Mouse (Mus musculus) MEL (cell line): Measurements from ENCODE around the gene Ppp2r2d. TPM values are rescaled to one million over a fixed set of nuclear protein-coding genes. Genes with fewer than 3 reads are reported as not detected.

Experiments used
- DNase-seq: peaks from one replicate; pipeline ENCODE4 v3.0.0; 2011; ENCODE audit warnings: low read depth, low spot score
- H3K27ac ChIP-seq: 2 replicates; pipeline ENCODE4 v1.5.1; 2012; ENCODE audit warnings: low read depth, mild to moderate bottlenecking, control low read depth, low read length, moderate library complexity; ENCODE audit not compliant: control insufficient read depth
- H3K27me3 ChIP-seq, 2 experiments: fragments of 150-350 bp in 1 of 2; sonication (generic) in 1 of 2; 2 replicates each; pipeline ENCODE4 v1.6.1; 2012; ENCODE audit warnings: low read length in 2 of 2, mild to moderate bottlenecking in 2 of 2, improper control_type of control experiment in 1 of 2, moderate library complexity in 1 of 2; ENCODE audit not compliant: insufficient read depth in 2 of 2, control insufficient read depth in 1 of 2
- H3K36me3 ChIP-seq, 2 experiments: 2 replicates each; pipeline ENCODE4 v1.6.1; 2012 to 2014; ENCODE audit warnings: low read length in 2 of 2, improper control_type of control experiment in 1 of 2, inconsistent platforms in 1 of 2, mild to moderate bottlenecking in 1 of 2; ENCODE audit not compliant: insufficient read depth in 2 of 2, control insufficient read depth in 1 of 2
- H3K4me1 ChIP-seq, 2 experiments: fragments of 150-350 bp in 1 of 2; sonication (generic) in 1 of 2; 2 replicates each; pipeline ENCODE4 v1.6.1; 2012; ENCODE audit warnings: low read length in 2 of 2, improper control_type of control experiment in 1 of 2, mild to moderate bottlenecking in 1 of 2; ENCODE audit not compliant: insufficient read depth in 2 of 2, control insufficient read depth in 1 of 2
- H3K4me3 ChIP-seq, 2 experiments: fragments of 150-350 bp in 1 of 2; sonication (generic) in 1 of 2; 2 replicates each; pipeline ENCODE4 v1.5.1; 2012; ENCODE audit warnings: low read depth in 2 of 2, low read length in 2 of 2, mild to moderate bottlenecking in 2 of 2, moderate library complexity in 2 of 2, control low read depth in 1 of 2, improper control_type of control experiment in 1 of 2; ENCODE audit not compliant: control insufficient read depth in 1 of 2, insufficient read depth in 1 of 2
- H3K79me2 ChIP-seq: 2 replicates; pipeline ENCODE4 v1.6.1; 2012; ENCODE audit warnings: mild to moderate bottlenecking, low read length, moderate library complexity; ENCODE audit not compliant: control insufficient read depth, poor library complexity, insufficient read depth
- H3K9ac ChIP-seq: 2 replicates; pipeline ENCODE4 v1.6.1; 2012; ENCODE audit warnings: low read depth, mild to moderate bottlenecking, control low read depth, low read length, moderate library complexity; ENCODE audit not compliant: control insufficient read depth, poor library complexity, severe bottlenecking
- H3K9me3 ChIP-seq: fragments of 150-350 bp; sonication (generic); replicated peaks from 2 replicates; pipeline ENCODE4 v1.6.1; 2012; ENCODE audit warnings: mild to moderate bottlenecking, low read length, improper control_type of control experiment, moderate library complexity; ENCODE audit not compliant: insufficient read depth
- BHLHE40 ChIP-seq: IDR thresholded peaks from 2 replicates; pipeline ENCODE4 v1.6.1; 2012; ENCODE audit warnings: low read depth, mild to moderate bottlenecking, inconsistent platforms, low read length, improper control_type of control experiment, borderline replicate concordance
- CHD2 ChIP-seq: IDR thresholded peaks from 2 replicates; pipeline ENCODE4 v1.6.1; 2011; ENCODE audit warnings: low read length, improper control_type of control experiment
- EP300 ChIP-seq, 2 experiments: IDR thresholded peaks; 2 replicates each; pipeline ENCODE4 v1.6.1; 2011; ENCODE audit warnings: improper control_type of control experiment in 2 of 2, low read length in 2 of 2, low read depth in 1 of 2, mild to moderate bottlenecking in 1 of 2
- ETS1 ChIP-seq: IDR thresholded peaks from 2 replicates; pipeline ENCODE4 v1.6.1; 2012; ENCODE audit warnings: low read depth, mild to moderate bottlenecking, inconsistent platforms, low read length, improper control_type of control experiment, moderate library complexity
- HCFC1 ChIP-seq: IDR thresholded peaks from 2 replicates; pipeline ENCODE4 v1.6.1; 2012; ENCODE audit warnings: low read depth, mild to moderate bottlenecking, inconsistent platforms, low read length, improper control_type of control experiment, moderate library complexity
- MAX ChIP-seq: IDR thresholded peaks from 2 replicates; pipeline ENCODE4 v1.6.1; 2011; ENCODE audit warnings: low read length, improper control_type of control experiment
- MAZ ChIP-seq: IDR thresholded peaks from 2 replicates; pipeline ENCODE4 v1.6.1; 2012; ENCODE audit warnings: low read depth, mild to moderate bottlenecking, inconsistent platforms, low read length, improper control_type of control experiment
- MXI1 ChIP-seq: IDR thresholded peaks from 2 replicates; pipeline ENCODE4 v1.6.1; 2011; ENCODE audit warnings: mild to moderate bottlenecking, low read depth, low read length, improper control_type of control experiment
- NELFE ChIP-seq: IDR thresholded peaks from 2 replicates; pipeline ENCODE4 v1.6.1; 2011; ENCODE audit warnings: low read depth, low read length, improper control_type of control experiment
- NRF1 ChIP-seq: IDR thresholded peaks from 2 replicates; pipeline ENCODE4 v1.6.1; 2014; ENCODE audit warnings: low read depth, mild to moderate bottlenecking, inconsistent platforms, low read length, improper control_type of control experiment, moderate library complexity; ENCODE audit not compliant: poor library complexity, insufficient read depth, severe bottlenecking
- POLR2AphosphoS5 ChIP-seq: IDR thresholded peaks from 2 replicates; pipeline ENCODE4 v1.6.1; 2012; ENCODE audit warnings: low read depth, borderline replicate concordance, mild to moderate bottlenecking, inconsistent platforms, low read length, moderate library complexity, mixed read lengths
- RAD21 ChIP-seq: IDR thresholded peaks from 2 replicates; pipeline ENCODE4 v1.6.1; 2011; ENCODE audit warnings: mild to moderate bottlenecking, low read depth, low read length, improper control_type of control experiment
- TBP ChIP-seq: IDR thresholded peaks from 2 replicates; pipeline ENCODE4 v1.8.0; 2011; ENCODE audit warnings: low read depth, low read length, improper control_type of control experiment
- TCF12 ChIP-seq: IDR thresholded peaks from 2 replicates; pipeline ENCODE4 v1.6.1; 2014; ENCODE audit warnings: low read depth, mild to moderate bottlenecking, inconsistent platforms, low read length, improper control_type of control experiment, moderate library complexity
- UBTF ChIP-seq: IDR thresholded peaks from 2 replicates; pipeline ENCODE4 v1.6.1; 2012; ENCODE audit warnings: low read depth, mild to moderate bottlenecking, inconsistent platforms, low read length, improper control_type of control experiment, moderate library complexity, borderline replicate concordance; ENCODE audit not compliant: insufficient read depth
- USF2 ChIP-seq, 2 experiments: IDR thresholded peaks; 2 replicates each; pipeline ENCODE4 v1.6.1; 2011 to 2012; ENCODE audit warnings: improper control_type of control experiment in 2 of 2, low read length in 2 of 2, borderline replicate concordance in 1 of 2, inconsistent platforms in 1 of 2, low read depth in 1 of 2, mild to moderate bottlenecking in 1 of 2; ENCODE audit not compliant: insufficient read depth in 1 of 2
- ZKSCAN1 ChIP-seq: IDR thresholded peaks from 2 replicates; pipeline ENCODE4 v1.6.1; 2012; ENCODE audit warnings: low read depth, mild to moderate bottlenecking, inconsistent platforms, low read length, improper control_type of control experiment, moderate library complexity
- ZMIZ1 ChIP-seq: IDR thresholded peaks from 2 replicates; pipeline ENCODE4 v1.6.1; 2012; ENCODE audit warnings: low read depth, mild to moderate bottlenecking, inconsistent platforms, low read length, improper control_type of control experiment, moderate library complexity
- ZNF384 ChIP-seq: IDR thresholded peaks from 2 replicates; pipeline ENCODE4 v1.6.1; 2012; ENCODE audit warnings: low read depth, mild to moderate bottlenecking, inconsistent platforms, low read length, improper control_type of control experiment
- polyA plus RNA-seq, 2 experiments: library from polyadenylated mRNA; stranded (reverse) in 1 of 2; unstranded in 1 of 2; fragments of >175 nt in 1 of 2; fragments of >200 nt in 1 of 2; gene quantifications; 2 replicates each; pipeline versions ENCODE4 v1.2.1 to v1.2.4; 2012; ENCODE audit warnings: low replicate concordance in 2 of 2, low read depth in 1 of 2; ENCODE audit not compliant: insufficient read length in 2 of 2, insufficient read depth in 1 of 2, missing spikeins in 1 of 2
- total RNA-seq: library from RNA; depleted of rRNA; stranded (reverse); fragments of 300-350 nt; gene quantifications from 2 replicates; pipeline ENCODE4 v1.2.3, GENCODE M21; 2012

The Ppp2r2d gene
- total and polyA plus RNA-seq, 3 experiments = 30.9 to 46.6 TPM; not detected in 1

- TF ChIP-seq TCF12 (no peak), RAD21 (no peak), HCFC1 (no peak), TBP (no peak)
Observed at GRCm38 (mm10) chr7:138875031-138875430, 29.2 kb downstream of the Ppp2r2d start (continued).

- no peak for TF ChIP-seq ZMIZ1
- no peak for TF ChIP-seq EP300 (IDR thresholded peaks at IDR 0.05; ENCODE audit: low read depth in 1 of 2, low read length in 2 of 2)
- TF ChIP-seq MAX = no peak
- TF ChIP-seq MXI1 = no peak
- no peak for TF ChIP-seq CHD2
- no peak for TF ChIP-seq BHLHE40
- TF ChIP-seq ETS1 = no peak
- TF ChIP-seq NELFE = no peak
- no peak for TF ChIP-seq ZNF384
- no peak for TF ChIP-seq NRF1
- no peak for TF ChIP-seq USF2 (IDR thresholded peaks at IDR 0.05; ENCODE audit: borderline replicate concordance in 1 of 2, insufficient read depth in 1 of 2, low read depth in 1 of 2, low read length in 2 of 2)
- TF ChIP-seq POLR2AphosphoS5 = no peak
- no peak for TF ChIP-seq MAZ
- no peak for TF ChIP-seq UBTF
- TF ChIP-seq ZKSCAN1 = no peak
- Histone ChIP-seq H3K9me3 (no peaks in the 10 kb centered on the region), H3K79me2 (no peaks in the 10 kb centered on the region), H3K27me3 (no peaks in the 10 kb centered on the region), H3K36me3 (peaks cover 0 to 4% of the 10 kb centered on the region in 2 experiments; a peak in 2 of 4 replicates), H3K4me3 (no peak overlapping the region), H3K27ac (no peak overlapping the region), H3K9ac (no peak overlapping the region), H3K4me1 (no peaks in the 10 kb centered on the region)
- DNase-seq = no peak
Observed at GRCm38 (mm10) chr7:138883724-138884123, 37.8 kb downstream of the Ppp2r2d start.
